Mouse (Mus musculus) heart, adult 2 months (tissue): Measurements from ENCODE around the gene Lamtor3. TPM values are rescaled to one million over a fixed set of nuclear protein-coding genes. Genes with fewer than 3 reads are reported as not detected.

Experiments
- DNase-seq, 2 experiments: peaks; one replicate each; pipeline ENCODE4 v3.0.0; 2021
- H3K27ac ChIP-seq: fragments of 200-600 bp; 2 replicates; pipeline ENCODE4 v1.8.1; 2022
- H3K27me3 ChIP-seq: fragments of 200-500 bp; 2 replicates; pipeline ENCODE4 v1.6.1; 2012; ENCODE audit warnings: mild to moderate bottlenecking, low read length, inconsistent platforms, mixed read lengths; ENCODE audit not compliant: control insufficient read depth, insufficient read depth
- H3K36me3 ChIP-seq: fragments of 200-500 bp; 2 replicates; pipeline ENCODE4 v1.6.1; 2012; ENCODE audit warnings: low read length, inconsistent platforms; ENCODE audit not compliant: control insufficient read depth, insufficient read depth
- H3K4me1 ChIP-seq: fragments of 200-500 bp; 2 replicates; pipeline ENCODE4 v1.6.1; 2011; ENCODE audit warnings: low read length; ENCODE audit not compliant: control insufficient read depth, insufficient read depth
- H3K4me3 ChIP-seq: fragments of 200-600 bp; 2 replicates; pipeline ENCODE4 v1.8.1; 2022
- H3K79me2 ChIP-seq: fragments of 200-500 bp; replicated peaks from 2 replicates; pipeline ENCODE4 v1.6.1; 2012; ENCODE audit warnings: mild to moderate bottlenecking, inconsistent platforms, low read length, moderate library complexity, mixed read lengths; ENCODE audit not compliant: control insufficient read depth, insufficient read depth
- H3K9ac ChIP-seq: fragments of 200-500 bp; 2 replicates; pipeline ENCODE4 v1.6.1; 2012; ENCODE audit warnings: low read depth, mild to moderate bottlenecking, control low read depth, inconsistent platforms, low read length, mixed read lengths
- CTCF ChIP-seq: fragments of 200-600 bp; IDR thresholded peaks from 2 replicates; pipeline ENCODE4 v1.8.1; 2022; ENCODE audit warnings: antibody characterized with exemption, mild to moderate bottlenecking, moderate library complexity
- EP300 ChIP-seq: fragments of 200-500 bp; IDR thresholded peaks from 2 replicates; pipeline ENCODE4 v1.6.1; 2011; ENCODE audit warnings: low read depth, low read length, control low read depth; ENCODE audit not compliant: insufficient read depth
- POLR2A ChIP-seq: fragments of 200-500 bp; IDR thresholded peaks from 2 replicates; pipeline ENCODE4 v1.6.1; 2011; ENCODE audit warnings: mild to moderate bottlenecking, low read depth, low read length, control low read depth; ENCODE audit not compliant: insufficient read depth
- WGBS: fragments of 180-500 bp; shearing (Covaris S2); methylation state at CpG from one replicate; pipeline ENCODE4 v1.1.7; 2018; 5-methylcytosine and 5-hydroxymethylcytosine counted together
- intact Hi-C: fragments of 180-260 bp; cut with DNase I; formaldehyde crosslinking; loops from one replicate; pipeline ENCODE4 v1.15.1; 2025
- polyA plus RNA-seq: library from polyadenylated mRNA; depleted of rRNA; stranded (reverse); fragments of >200 nt; gene quantifications from 2 replicates; pipeline ENCODE4 v1.2.3, GENCODE M21; 2012
- total RNA-seq, 2 experiments: library from RNA; stranded (reverse); gene quantifications; 2 replicates each; pipeline ENCODE4 v1.2.3; 2021

Gene Lamtor3
- total and polyA plus RNA-seq, 3 experiments = 48.7 to 107 (median 88.9) TPM

GRCm38 (mm10) chr3:137919398-137919797 is 1.1 kb downstream of the Lamtor3 start:
- intact Hi-C loops = loop anchor here (5.0 kb wide), 1 partner anchor 73 kb away; no protein-coding TSS in a partner anchor
- H3K27me3 ChIP-seq = no peaks in the 10 kb centered on the region
- H3K9ac ChIP-seq = no peak overlapping the region; the same call in 1 of the 2 replicates
- 78% methylated on average over 7 of the region's 7 CpGs for WGBS
- no peak for DNase-seq
- TF ChIP-seq EP300 (no peak), CTCF (no peak), POLR2A (no peak)
- H3K27ac ChIP-seq = peak overlapping the region; percentile 93
- H3K4me1 ChIP-seq = peaks cover 4% of the 10 kb centered on the region
- H3K36me3 ChIP-seq = peaks cover 5% of the 10 kb centered on the region
- H3K4me3 ChIP-seq = peak overlapping the region; percentile 75
- H3K79me2 ChIP-seq = peaks cover 2% of the 10 kb centered on the region

GRCm38 (mm10) chr3:137920594-137920993 is 2.3 kb downstream of the Lamtor3 start:
- Histone ChIP-seq H3K9ac (no peak overlapping the region), H3K4me3 (no peak overlapping the region)
- 86% methylated on average over 4 of the region's 4 CpGs for WGBS

GRCm38 (mm10) chr3:137927010-137927409 is 8.7 kb downstream of the Lamtor3 start:
- Histone ChIP-seq H3K27me3 (no peaks in the 10 kb centered on the region), H3K4me1 (no peaks in the 10 kb centered on the region), H3K4me3 (no peak overlapping the region), H3K79me2 (no peaks in the 10 kb centered on the region), H3K36me3 (peaks cover 2% of the 10 kb centered on the region; the same call in 1 of the 2 replicates), H3K9ac (no peak overlapping the region), H3K27ac (no peak overlapping the region)
- DNase-seq = no peak
- intact Hi-C loops = no loop called here
- WGBS = 87% methylated on average over 4 of the region's 4 CpGs
- no peak for TF ChIP-seq EP300
- 0 out of 2 replicates have a peak, but pooled peaks have one; percentile 12 for TF ChIP-seq CTCF
- TF ChIP-seq POLR2A = no peak

More at GRCm38 (mm10) chr3:137920594-137920993, 2.3 kb downstream of the Lamtor3 start:
- Histone ChIP-seq H3K27ac (no peak overlapping the region), H3K27me3 (no peaks in the 10 kb centered on the region), H3K4me1 (peaks cover 4% of the 10 kb centered on the region), H3K36me3 (peaks cover 5% of the 10 kb centered on the region), H3K79me2 (peaks cover 2% of the 10 kb centered on the region)
- TF ChIP-seq EP300 (no peak), POLR2A (no peak), CTCF (no peak)
- DNase-seq = no peak
- intact Hi-C loops = loop anchor here (5.0 kb wide), 1 partner anchor 227 kb away; no protein-coding TSS in a partner anchor

- no peak for TF ChIP-seq CTCF
- no peak for TF ChIP-seq POLR2A
- no peak for TF ChIP-seq EP300
- 70% methylated on average over 3 of the region's 3 CpGs for WGBS
- H3K9ac ChIP-seq = no peak overlapping the region
Observed at GRCm38 (mm10) chr3:137929940-137930339, 11.6 kb downstream of the Lamtor3 start.

GRCm38 (mm10) chr3:137932748-137933147 is 14.4 kb downstream of the Lamtor3 start:
- no peaks in the 10 kb centered on the region for H3K4me1 ChIP-seq
- 72% methylated on average over 7 of the region's 7 CpGs for WGBS
- DNase-seq = no peak
- no peaks in the 10 kb centered on the region for H3K79me2 ChIP-seq
- no peak overlapping the region for H3K9ac ChIP-seq
- no peak for TF ChIP-seq EP300
- no peak for TF ChIP-seq POLR2A
- TF ChIP-seq CTCF = no peak
- H3K36me3 ChIP-seq = no peaks in the 10 kb centered on the region
- no peak overlapping the region for H3K27ac ChIP-seq
- no peak overlapping the region for H3K4me3 ChIP-seq
- H3K27me3 ChIP-seq = no peaks in the 10 kb centered on the region
- intact Hi-C loops = no loop called here

More at GRCm38 (mm10) chr3:137929940-137930339, 11.6 kb downstream of the Lamtor3 start:
- intact Hi-C loops = no loop called here
- H3K4me1 ChIP-seq = no peaks in the 10 kb centered on the region
- H3K79me2 ChIP-seq = no peaks in the 10 kb centered on the region
- H3K27ac ChIP-seq = no peak overlapping the region
- no peak overlapping the region for H3K4me3 ChIP-seq
- DNase-seq = no peak
- H3K27me3 ChIP-seq = no peaks in the 10 kb centered on the region
- H3K36me3 ChIP-seq = no peaks in the 10 kb centered on the region

GRCm38 (mm10) chr3:137933986-137934385 is 15.7 kb downstream of the Lamtor3 start:
- H3K36me3 ChIP-seq = no peaks in the 10 kb centered on the region
- H3K79me2 ChIP-seq = no peaks in the 10 kb centered on the region
- H3K4me3 ChIP-seq = no peak overlapping the region
- intact Hi-C loops = no loop called here
- no peaks in the 10 kb centered on the region for H3K4me1 ChIP-seq
- no peak for DNase-seq
- TF ChIP-seq EP300 (no peak), POLR2A (no peak), CTCF (no peak)
- 61% methylated on average over 3 of the region's 3 CpGs for WGBS
- H3K27ac ChIP-seq = no peak overlapping the region
- no peaks in the 10 kb centered on the region for H3K27me3 ChIP-seq
- no peak overlapping the region for H3K9ac ChIP-seq
